Mouse (Mus musculus) left cerebral cortex, adult 11 months (tissue): Measurements from ENCODE around the gene A530084C06Rik.

Experiments
- DNase-seq: peaks from one replicate; pipeline ENCODE4 v3.0.0; 2022; ENCODE audit warnings: low spot score

Gene A530084C06Rik

DNA sequence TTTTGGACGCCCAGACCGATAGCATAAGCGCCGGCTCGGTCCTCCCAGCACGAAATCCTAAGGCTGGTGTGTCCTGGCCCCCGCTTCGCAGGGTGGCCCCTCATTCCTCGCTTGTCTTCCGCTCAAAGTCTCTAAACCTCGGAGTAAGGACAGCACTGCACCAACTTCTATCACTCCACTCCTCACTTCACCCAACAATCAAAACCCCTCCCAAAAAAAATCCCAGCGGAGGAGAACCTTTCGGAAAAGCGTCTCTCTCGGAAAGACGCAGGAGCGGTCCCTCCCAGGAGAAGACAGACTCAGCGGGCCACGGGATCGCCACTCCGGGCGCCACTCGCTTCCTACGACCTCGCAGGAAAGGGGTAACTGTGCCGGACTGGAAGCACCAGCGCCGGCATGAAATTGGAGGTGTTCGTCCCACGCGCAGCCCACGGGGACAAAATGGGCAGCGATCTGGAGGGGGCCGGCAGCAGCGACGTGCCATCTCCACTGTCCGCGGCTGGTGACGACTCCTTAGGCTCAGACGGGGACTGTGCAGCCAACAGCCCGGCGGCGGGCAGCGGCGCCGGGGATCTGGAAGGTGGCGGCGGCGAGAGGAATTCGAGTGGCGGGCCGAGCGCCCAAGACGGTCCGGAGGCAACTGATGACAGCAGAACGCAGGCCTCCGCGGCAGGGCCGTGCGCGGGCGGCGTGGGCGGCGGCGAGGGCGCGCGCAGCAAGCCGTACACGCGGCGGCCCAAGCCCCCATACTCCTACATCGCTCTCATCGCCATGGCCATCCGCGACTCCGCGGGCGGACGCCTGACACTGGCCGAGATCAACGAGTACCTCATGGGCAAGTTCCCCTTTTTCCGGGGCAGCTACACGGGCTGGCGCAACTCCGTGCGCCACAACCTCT, at the start of gene A530084C06Rik:
Gene A530084C06Rik (minus strand): TSS at position 813 of the 898 bp plus-strand sequence.
- no peak for DNase-seq

GRCm38 (mm10) chr13:31603964-31604363, 44.8 kb upstream of the A530084C06Rik start:
- DNase-seq = no peak

DNA sequence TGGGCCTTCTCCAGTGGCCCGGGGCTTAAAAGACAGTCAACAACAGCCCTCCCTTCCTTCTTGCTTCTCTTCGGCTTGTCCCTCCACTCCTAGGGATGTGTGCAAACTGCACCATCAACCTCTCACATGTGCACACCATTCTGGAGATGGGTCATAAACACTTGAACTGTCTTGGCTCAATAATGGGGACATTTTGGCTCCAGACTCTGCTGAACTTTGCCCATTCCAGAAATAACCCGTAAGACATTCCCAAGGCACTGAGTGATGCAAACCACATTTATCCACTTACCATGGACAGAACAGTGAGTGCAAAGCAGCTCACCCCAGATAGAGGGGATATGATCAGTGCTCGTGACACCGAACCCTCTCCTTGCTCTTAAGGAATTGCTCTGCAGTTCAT, 40.4 kb upstream of the A530084C06Rik start:
- no peak for DNase-seq

DNA sequence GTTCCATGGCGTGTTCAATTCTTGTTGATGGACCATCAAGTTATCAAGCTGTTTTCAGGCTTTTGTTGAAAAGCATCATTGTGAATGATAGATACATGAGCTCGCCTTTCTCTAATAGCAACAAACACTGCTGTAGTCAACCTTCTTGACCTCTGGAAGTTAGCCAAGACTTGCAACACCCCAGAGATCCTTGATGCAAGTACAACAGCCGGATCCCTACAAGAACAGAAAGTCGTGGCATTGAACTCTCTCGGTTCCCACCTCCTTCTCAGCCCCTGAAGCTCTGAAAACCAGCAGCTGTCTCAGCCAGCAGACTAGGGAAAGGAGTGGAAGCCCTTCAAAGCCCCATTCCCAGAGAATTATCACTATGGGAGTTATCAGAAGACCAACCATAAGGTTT, 28.2 kb upstream of the A530084C06Rik start:
- DNase-seq = no peak

DNA sequence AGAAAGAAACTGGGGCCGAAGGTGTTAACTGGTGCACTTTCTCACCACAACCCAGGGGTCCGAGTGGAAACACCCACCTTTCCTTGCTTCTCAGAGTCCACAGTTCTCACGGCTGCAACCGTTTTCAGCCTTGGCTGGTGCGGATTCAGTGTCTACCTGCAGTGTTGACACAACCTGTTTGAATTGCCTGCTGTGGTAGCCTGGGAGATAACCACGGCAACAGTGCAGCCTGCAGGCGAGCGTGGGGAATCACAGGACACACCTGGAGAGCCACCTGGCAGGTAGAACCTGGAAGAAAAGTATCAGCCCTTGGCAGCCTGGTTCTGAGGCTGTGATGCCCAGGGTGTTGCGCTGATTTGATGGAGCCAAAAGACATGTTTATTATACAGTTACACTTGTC, 20.7 kb upstream of the A530084C06Rik start:
- DNase-seq = no peak

DNA sequence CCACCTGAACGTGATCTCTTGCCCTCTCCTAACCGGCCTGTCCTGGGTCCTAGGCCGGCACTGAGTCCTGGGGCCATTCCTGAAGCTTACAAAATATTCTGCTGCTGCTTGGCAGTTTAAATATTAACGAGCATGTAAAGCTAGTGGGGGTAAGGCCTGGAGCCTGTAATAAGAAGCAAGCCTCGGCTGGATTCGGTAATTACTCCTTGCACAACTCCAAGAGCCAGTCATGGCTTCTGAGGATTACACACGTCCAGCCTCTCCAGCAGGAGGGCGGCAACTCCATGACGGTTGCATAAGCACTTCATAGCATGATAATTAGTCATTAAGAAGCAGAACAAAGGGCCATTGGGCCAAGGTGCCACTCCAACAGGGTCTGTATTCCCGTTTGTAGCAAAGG, 19.3 kb upstream of the A530084C06Rik start:
- no peak for DNase-seq

- no peak for DNase-seq
These were observed 18.4 kb upstream of the A530084C06Rik start for GRCm38 (mm10) chr13:31577576-31577975.

DNA sequence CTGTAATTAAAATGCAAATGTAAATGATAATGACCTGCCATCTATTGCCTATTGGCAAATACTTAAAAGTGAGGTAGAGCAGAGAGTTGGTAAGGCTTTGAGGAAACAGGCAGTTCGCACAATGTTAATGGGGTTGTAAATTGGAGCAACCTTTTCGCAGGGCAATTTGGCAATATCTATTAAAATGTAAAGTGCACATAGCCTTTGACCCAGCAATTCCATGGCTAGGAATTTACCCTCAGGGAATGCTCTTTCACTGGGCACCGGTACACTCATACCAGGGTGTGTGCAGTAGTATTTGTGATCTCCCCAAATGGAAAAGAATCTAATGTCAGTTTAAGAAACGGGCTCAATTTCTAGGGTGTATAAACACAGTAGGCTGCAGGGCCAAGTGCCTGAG, 17.6 kb upstream of the A530084C06Rik start:
- DNase-seq = no peak

GRCm38 (mm10) chr13:31574627-31575026, 15.5 kb upstream of the A530084C06Rik start:
- no peak for DNase-seq

DNA sequence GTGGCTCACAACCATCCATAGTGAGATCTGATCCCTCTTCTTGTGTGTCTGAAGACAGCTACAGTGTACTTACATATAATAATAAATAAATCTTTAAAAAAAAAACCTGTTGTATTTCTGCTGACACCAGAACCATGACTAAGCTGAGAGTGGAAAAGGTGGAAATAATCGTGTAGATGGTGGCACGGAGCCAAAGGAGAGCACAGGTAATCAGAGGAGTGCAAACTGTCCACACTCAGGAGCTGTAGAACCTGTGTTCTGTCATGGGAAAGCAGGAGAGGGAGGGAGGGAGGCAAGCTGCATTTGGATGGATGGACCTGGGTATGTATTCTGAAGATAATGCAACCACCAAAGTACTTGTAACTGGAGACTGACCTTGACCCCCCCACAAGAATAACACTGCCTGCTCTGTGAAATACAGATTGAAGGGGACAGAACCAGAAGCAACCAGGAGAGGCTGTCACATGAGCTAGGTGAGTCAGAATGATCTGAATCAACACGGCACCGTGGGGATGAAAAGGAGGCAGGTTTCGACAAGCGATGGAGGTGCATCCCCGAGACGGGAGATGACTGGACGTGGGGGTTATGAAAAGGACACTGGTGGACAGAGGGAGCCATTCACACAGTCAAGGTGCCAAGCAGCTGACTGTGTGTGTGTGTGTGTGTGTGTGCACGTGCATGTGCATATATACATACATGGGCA, 13.8 kb upstream of the A530084C06Rik start:
- DNase-seq = no peak

GRCm38 (mm10) chr13:31567617-31568294, 8.6 kb upstream of the A530084C06Rik start:
- no peak for DNase-seq

GRCm38 (mm10) chr13:31567099-31567498, 8.0 kb upstream of the A530084C06Rik start:
- DNase-seq = no peak

GRCm38 (mm10) chr13:31564394-31564793, 5.3 kb upstream of the A530084C06Rik start:
- DNase-seq = no peak

- no peak for DNase-seq
These were observed 449 bp upstream of the A530084C06Rik start for GRCm38 (mm10) chr13:31559419-31560144.

- DNase-seq = no peak
These were observed 1.2 kb downstream of the A530084C06Rik start for GRCm38 (mm10) chr13:31557768-31558520.

DNA sequence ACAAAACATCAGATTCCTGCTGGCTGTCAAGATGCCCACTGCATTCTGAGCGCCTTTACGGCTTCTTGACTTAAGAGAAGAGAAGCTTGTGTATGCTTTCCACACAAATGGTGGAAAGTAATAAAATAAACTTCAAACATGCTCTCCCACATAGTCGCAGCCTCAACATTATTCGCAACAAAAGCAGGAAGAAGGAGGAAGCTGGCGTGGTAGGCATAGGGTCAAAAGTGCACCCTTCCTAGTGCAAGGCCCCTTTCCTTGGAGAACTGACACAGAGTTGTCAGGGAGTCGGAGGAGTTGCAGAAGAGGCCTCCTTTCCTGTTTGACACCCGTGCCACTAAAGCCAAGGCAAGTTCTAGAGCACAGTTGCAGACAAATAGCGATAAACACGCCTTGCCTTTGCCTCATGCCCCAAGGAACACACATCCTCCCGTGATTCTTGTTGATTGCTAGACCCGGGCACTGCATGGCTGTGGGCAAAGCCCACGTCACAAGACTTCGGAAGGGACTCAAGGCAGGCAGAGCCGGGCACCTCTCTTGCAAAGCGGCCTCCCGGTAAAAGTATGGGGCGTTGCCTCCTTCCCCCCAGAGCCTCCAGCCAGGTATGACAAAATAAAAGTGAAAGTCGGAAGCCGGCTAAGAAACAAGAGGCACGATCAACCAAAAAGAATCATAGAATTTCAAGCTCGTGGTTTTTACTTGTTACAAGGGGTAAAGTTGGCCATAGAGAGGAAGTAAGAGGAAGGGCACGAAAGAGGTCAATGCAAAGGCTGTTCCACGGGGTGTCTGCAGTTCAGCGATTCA, 2.0 kb downstream of the A530084C06Rik start:
- no peak for DNase-seq

- no peak for DNase-seq
These were observed 3.3 kb downstream of the A530084C06Rik start, which contains the start of gene Foxq1 for GRCm38 (mm10) chr13:31555834-31556233. Foxq1 (plus strand) TSS chr13:31556134.

DNA sequence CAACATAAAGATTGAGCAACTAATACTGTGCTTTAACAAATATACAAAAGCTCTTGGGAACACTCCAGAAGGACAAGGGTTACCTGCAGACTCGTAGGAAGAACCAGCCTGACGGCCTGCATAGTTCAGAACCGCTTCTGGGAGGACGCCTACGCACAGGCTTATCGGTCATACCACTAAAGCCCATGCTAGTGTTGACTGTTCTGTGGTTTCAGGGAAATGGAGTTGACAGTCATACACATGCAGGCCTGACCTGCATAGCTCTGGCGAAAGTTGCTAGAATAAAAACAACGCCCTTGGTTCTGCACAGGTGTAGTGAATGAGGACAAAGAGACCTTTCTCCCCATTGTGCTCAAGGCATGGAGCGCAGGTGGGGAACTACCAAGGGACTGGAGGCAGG, 11.5 kb downstream of the A530084C06Rik start:
- DNase-seq = no peak

GRCm38 (mm10) chr13:31547204-31547603, 11.9 kb downstream of the A530084C06Rik start:
- no peak for DNase-seq

- DNase-seq = no peak
These were observed 12.3 kb downstream of the A530084C06Rik start for GRCm38 (mm10) chr13:31546784-31547183.
